Mouse (Mus musculus) embryonic facial prominence, embryonic 11.5 days (tissue): Measurements from ENCODE around the gene Dnph1. TPM values are rescaled to one million over a fixed set of nuclear protein-coding genes. Genes with fewer than 3 reads are reported as not detected.
"Not testable (repeated sequence)": the region's sequence is repeated elsewhere in the genome, so short reads cannot be mapped to it uniquely, and the experiment has no call there.

Source experiments
- ATAC-seq: fragments of 200-750 bp; cut with Nextera tagmentation; replicated peaks from 2 replicates; pipeline ENCODE4 v1.8.0; 2017; ENCODE audit warnings: low read depth; ENCODE audit not compliant: insufficient number of reproducible peaks, low FRiP score, low TSS enrichment
- DNase-seq: peaks from one replicate; pipeline ENCODE4 v3.0.0-alpha.2; 2015; ENCODE audit warnings: low spot score
- H3K27ac ChIP-seq: fragments of 300-500 bp; sonication (generic); replicated peaks from 2 replicates; pipeline ENCODE4 v1.5.1; 2014; ENCODE audit warnings: mild to moderate bottlenecking, low read depth, low read length, control low read depth
- H3K27me3 ChIP-seq: fragments of 300-500 bp; sonication (generic); 2 replicates; pipeline ENCODE4 v1.6.1; 2014; ENCODE audit warnings: mild to moderate bottlenecking, low read length, moderate library complexity, mixed read lengths; ENCODE audit not compliant: control insufficient read depth, insufficient read depth
- H3K36me3 ChIP-seq: fragments of 300-500 bp; sonication (generic); replicated peaks from 2 replicates; pipeline ENCODE4 v1.6.1; 2014; ENCODE audit warnings: low read depth, mild to moderate bottlenecking, low read length, moderate library complexity, mixed read lengths; ENCODE audit not compliant: control insufficient read depth, insufficient read depth
- H3K4me1 ChIP-seq: fragments of 300-500 bp; sonication (generic); 2 replicates; pipeline ENCODE4 v1.6.1; 2014; ENCODE audit warnings: low read length, mixed read lengths; ENCODE audit not compliant: control insufficient read depth, insufficient read depth
- H3K4me2 ChIP-seq: fragments of 300-500 bp; sonication (generic); 2 replicates; pipeline ENCODE4 v1.6.1; 2014; ENCODE audit warnings: low read depth, mild to moderate bottlenecking, control low read depth, low read length, moderate library complexity
- H3K4me3 ChIP-seq: fragments of 300-500 bp; sonication (generic); 2 replicates; pipeline ENCODE4 v1.5.1; 2014; ENCODE audit warnings: low read depth, low read length, control low read depth
- H3K9ac ChIP-seq: fragments of 300-500 bp; sonication (generic); replicated peaks from 2 replicates; pipeline ENCODE4 v1.6.1; 2014; ENCODE audit warnings: mild to moderate bottlenecking, control low read depth, low read length
- H3K9me3 ChIP-seq: fragments of 300-500 bp; sonication (generic); replicated peaks from 2 replicates; pipeline ENCODE4 v1.6.1; 2016; ENCODE audit warnings: mild to moderate bottlenecking, low read length, inconsistent platforms, mixed read lengths; ENCODE audit not compliant: control insufficient read depth
- WGBS: fragments of 180-500 bp; shearing (Covaris S2); extraction: QIAGEN DNeasy Blood & Tissue Kit; methylation state at CpG from one replicate; pipeline ENCODE4 v1.1.7; 2014; 5-methylcytosine and 5-hydroxymethylcytosine counted together
- polyA plus RNA-seq: library from polyadenylated mRNA; unstranded; fragments of >200 nt; fragmentation: Nextera tagmentation; extraction: Ambion mirVana; gene quantifications from 2 replicates; pipeline ENCODE4 v1.2.1, GENCODE M21; 2014

Dnph1 gene
- polyA plus RNA-seq, 1 experiment from 2014 or later: 65.9 TPM

GRCm38 (mm10) chr17:46484021-46484431 lies 12.5 kb upstream of the Dnph1 start:
- Histone ChIP-seq H3K9ac (no peak overlapping the region; the same call in 1 of the 2 replicates), H3K4me2 (peak overlapping the region; percentile 39), H3K36me3 (no peaks in the 10 kb centered on the region), H3K27me3 (peaks cover 52% of the 10 kb centered on the region), H3K9me3 (no peaks in the 10 kb centered on the region), H3K4me1 (0 out of 2 replicates have a peak, but pooled peaks cover 4% of the 10 kb centered on the region), H3K4me3 (peak overlapping the region; percentile 18; the same call in 1 of the 2 replicates), H3K27ac (no peak overlapping the region)
- 2% methylated on average over 13 of the region's 13 CpGs for WGBS
- ATAC-seq (no peak), DNase-seq (peak; percentile 9)

- DNase-seq (no peak), ATAC-seq (no peak)
- Histone ChIP-seq H3K27ac (no peak overlapping the region), H3K27me3 (peaks cover 52% of the 10 kb centered on the region), H3K36me3 (no peaks in the 10 kb centered on the region), H3K4me3 (no peak overlapping the region), H3K9me3 (no peaks in the 10 kb centered on the region), H3K4me2 (no peak overlapping the region), H3K9ac (no peak overlapping the region; the same call in 1 of the 2 replicates), H3K4me1 (0 out of 2 replicates have a peak, but pooled peaks cover 4% of the 10 kb centered on the region)
- 12% methylated on average over 6 of the region's 6 CpGs for WGBS
Measured at GRCm38 (mm10) chr17:46484461-46484875, 12.0 kb upstream of the Dnph1 start.

GRCm38 (mm10) chr17:46486995-46487394 lies 9.5 kb upstream of the Dnph1 start:
- WGBS: 4% methylated on average over 4 of the region's 22 CpGs
- H3K4me2 ChIP-seq: peak overlapping the region; percentile 85
- peaks cover 52% of the 10 kb centered on the region for H3K27me3 ChIP-seq
- H3K4me3 ChIP-seq: peak overlapping the region; percentile 50
- peak overlapping the region; percentile 53 for H3K9ac ChIP-seq
- no peaks in the 10 kb centered on the region for H3K9me3 ChIP-seq
- H3K4me1 ChIP-seq: 0 out of 2 replicates have a peak, but pooled peaks cover 4% of the 10 kb centered on the region
- H3K36me3 ChIP-seq: no peaks in the 10 kb centered on the region
- H3K27ac ChIP-seq: no peak overlapping the region
- DNase-seq (peak; percentile 9), ATAC-seq (no peak; the same call in 1 of the 2 replicates)

GRCm38 (mm10) chr17:46487431-46487830 lies 9.1 kb upstream of the Dnph1 start, which contains the start of gene Ttbk1:
TSS of gene Ttbk1 (minus strand) at chr17:46487675.
- Histone ChIP-seq H3K4me2 (peak within 1 kb of the TSS; percentile 85), H3K4me3 (peak within 1 kb of the TSS; percentile 50), H3K9me3 (no peaks in the 10 kb centered on the region), H3K27me3 (peaks cover 52% of the 10 kb centered on the region), H3K36me3 (no peaks in the 10 kb centered on the region), H3K9ac (peak within 1 kb of the TSS; percentile 53), H3K4me1 (0 out of 2 replicates have a peak, but pooled peaks cover 4% of the 10 kb centered on the region), H3K27ac (no peak within 1 kb of the TSS)
- 3% methylated on average over 19 of the region's 49 CpGs for WGBS
- no peak for ATAC-seq
- peak; percentile 43 for DNase-seq

GRCm38 (mm10) chr17:46495486-46495885 lies 1.0 kb upstream of the Dnph1 start:
- ATAC-seq: no peak
- Histone ChIP-seq H3K4me1 (no peaks in the 10 kb centered on the region; the same call in 1 of the 2 replicates), H3K9ac (no peak overlapping the region), H3K9me3 (no peaks in the 10 kb centered on the region), H3K36me3 (peaks cover 2% of the 10 kb centered on the region; the same call in 1 of the 2 replicates), H3K4me2 (no peak overlapping the region), H3K27me3 (no peaks in the 10 kb centered on the region), H3K4me3 (no peak overlapping the region), H3K27ac (no peak overlapping the region)
- DNase-seq: no peak
- 84% methylated on average over 5 of the region's 5 CpGs for WGBS

DNA sequence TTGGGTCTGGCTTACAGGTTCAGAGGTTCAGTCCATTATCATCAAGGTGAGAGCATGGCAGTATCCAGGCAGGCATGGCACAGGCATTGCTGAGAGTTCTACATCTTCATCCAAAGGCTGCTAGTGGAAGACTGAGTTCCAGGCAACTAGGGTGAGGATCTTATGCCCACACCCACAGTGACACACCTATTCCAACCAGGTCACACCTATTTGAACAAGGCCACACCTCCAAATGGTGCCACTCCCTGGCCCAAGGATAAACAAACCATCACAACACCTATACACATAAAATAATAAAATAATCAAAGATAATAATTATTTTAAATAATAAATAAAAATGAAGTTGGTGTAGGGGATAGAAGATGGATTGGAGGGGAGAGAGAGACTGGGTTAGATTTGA lies 430 bp upstream of the Dnph1 start:
- H3K9ac ChIP-seq, H3K4me1 ChIP-seq, H3K9me3 ChIP-seq, H3K27me3 ChIP-seq, DNase-seq, H3K27ac ChIP-seq, H3K4me3 ChIP-seq, H3K36me3 ChIP-seq, H3K4me2 ChIP-seq: not testable (repeated sequence)
- 0 out of 2 replicates have a peak, but pooled peaks have one; percentile 12 for ATAC-seq

GRCm38 (mm10) chr17:46497956-46498355 lies 1.4 kb downstream of the Dnph1 start:
- ATAC-seq (no peak), DNase-seq (no peak)
- H3K36me3 ChIP-seq: peaks cover 2% of the 10 kb centered on the region; the same call in 1 of the 2 replicates
- H3K9ac ChIP-seq: no peak overlapping the region
- no peak overlapping the region for H3K4me2 ChIP-seq
- H3K9me3 ChIP-seq: no peaks in the 10 kb centered on the region
- no peaks in the 10 kb centered on the region; the same call in 1 of the 2 replicates for H3K4me1 ChIP-seq
- H3K27me3 ChIP-seq: no peaks in the 10 kb centered on the region
- no peak overlapping the region for H3K4me3 ChIP-seq
- H3K27ac ChIP-seq: no peak overlapping the region
- WGBS: 72% methylated on average over 8 of the region's 8 CpGs

DNA sequence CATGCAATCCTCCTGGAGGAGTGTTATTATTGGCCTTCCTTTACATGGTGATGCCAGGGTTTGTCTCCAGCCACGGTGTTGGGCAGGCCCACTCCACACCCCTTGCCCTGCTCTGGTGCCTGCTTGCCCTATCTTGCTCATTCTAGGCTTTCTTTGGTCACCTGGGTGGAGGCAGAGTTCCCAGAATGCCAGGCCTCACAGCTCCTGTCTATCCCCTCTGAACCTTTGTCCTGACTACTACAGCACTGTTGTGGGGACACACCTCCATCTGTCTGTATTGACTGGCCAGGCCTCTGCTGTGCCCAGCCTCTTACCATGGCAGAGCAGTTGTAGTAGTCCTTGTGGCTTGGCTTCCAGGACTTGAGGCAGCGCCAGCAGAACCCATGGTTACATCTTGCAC lies 6.3 kb downstream of the Dnph1 start:
- DNase-seq (no peak), ATAC-seq (no peak)
- Histone ChIP-seq H3K36me3 (peaks cover 2% of the 10 kb centered on the region; the same call in 1 of the 2 replicates), H3K4me1 (no peaks in the 10 kb centered on the region; the same call in 1 of the 2 replicates), H3K27ac (no peak overlapping the region), H3K4me2 (no peak overlapping the region), H3K27me3 (no peaks in the 10 kb centered on the region), H3K9ac (no peak overlapping the region), H3K9me3 (no peaks in the 10 kb centered on the region), H3K4me3 (no peak overlapping the region)
- WGBS: 83% methylated on average over 2 of the region's 2 CpGs
